Mouse (Mus musculus): ENCODE measurements around the gene Slc25a33.

The Slc25a33 gene

DNA sequence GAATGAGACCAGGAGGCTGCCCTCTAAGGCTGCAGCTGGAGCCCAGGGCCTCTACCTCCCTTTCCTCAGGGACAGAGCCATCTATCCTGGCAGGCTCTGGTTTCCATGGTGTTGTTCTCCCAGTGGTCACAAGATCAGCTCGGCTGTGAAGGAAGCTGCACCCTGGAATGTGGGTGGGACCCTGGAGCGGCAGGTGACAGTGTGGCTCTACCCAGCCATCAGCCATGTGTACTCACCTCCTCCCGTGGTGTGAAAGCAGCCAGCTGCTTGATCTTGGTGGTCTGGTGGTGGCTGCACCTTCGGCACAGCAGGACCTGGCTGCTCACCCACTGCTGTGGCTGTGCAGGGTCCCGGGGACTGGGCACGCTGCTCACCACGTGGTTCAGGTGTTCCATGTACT, 43.2 kb downstream of the Slc25a33 start:
- in situ Hi-C loops (cut with MboI, MseI): no loop called here

DNA sequence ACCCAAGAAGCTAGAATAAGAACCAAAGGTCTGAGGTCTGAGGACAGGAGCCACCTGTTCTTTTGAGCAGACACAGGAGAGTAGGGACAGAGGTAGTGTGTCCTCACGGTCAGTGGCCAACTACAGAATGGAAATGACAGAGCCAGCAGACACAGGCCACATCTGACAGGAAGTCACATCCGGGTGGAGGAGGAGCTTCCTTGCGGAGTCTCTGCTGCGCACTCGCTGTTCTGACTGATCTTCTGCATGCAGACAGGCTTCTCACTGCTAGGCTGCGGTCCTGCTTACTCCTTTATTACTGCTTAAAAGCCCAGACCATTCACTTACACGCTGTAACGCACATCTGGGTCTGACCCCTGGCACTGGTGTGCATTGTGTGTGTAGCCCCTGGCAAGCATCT, 45.3 kb downstream of the Slc25a33 start:
- in situ Hi-C loops (cut with MboI, MseI): no loop called here

DNA sequence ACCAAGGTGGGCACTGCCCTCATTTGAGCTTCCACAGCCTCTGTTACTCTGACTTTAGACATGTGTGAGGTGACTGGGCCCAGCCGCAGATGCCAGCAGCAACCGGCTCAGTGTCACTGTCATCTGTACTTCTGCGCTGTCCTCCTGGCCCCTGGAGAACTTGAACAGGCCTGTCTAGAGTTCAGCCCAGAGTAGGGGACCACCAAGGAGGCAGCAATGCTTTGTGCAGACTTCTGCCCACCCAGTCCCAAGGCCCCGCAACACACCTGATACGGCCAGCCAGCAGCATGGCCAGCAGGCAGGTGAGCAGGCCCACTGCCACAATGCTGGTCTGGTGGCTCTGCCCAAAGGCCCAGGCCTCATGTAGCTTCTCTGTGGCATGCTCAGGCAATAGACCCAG, 46.4 kb downstream of the Slc25a33 start:
- in situ Hi-C loops (cut with MboI, MseI): no loop called here

DNA sequence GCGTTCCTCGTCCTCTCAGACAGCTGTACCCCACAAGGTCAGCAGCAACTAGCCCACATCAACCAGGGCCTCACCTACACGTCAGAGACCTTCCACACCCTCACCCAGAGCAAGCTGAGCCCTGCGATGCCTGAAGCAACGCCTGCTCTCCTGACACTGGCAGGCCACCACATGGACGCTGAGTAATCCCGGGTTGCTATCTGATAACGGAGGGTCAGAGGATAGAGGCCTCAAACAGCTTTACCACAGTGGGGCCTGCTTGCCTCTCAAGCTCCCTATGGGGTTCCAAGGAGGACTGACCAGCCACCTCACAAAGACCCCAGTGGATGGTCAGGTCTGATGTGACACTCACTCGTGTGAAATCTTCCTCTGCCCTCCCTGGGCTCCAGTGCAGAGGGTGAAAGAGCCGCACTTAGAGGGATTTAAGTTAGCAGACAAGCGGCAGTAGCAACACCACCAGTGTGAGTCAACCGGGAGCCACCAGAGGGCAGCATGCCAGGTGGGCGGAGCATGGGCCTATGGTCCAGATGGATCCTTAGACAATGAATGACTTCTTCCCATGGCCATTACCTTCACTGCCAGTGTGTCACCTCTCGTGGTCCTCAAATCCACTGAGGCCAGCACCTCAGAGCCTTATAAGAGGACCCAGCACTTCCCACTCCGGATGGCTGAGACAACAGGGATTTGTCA, 48.3 kb downstream of the Slc25a33 start:
- in situ Hi-C loops (cut with MboI, MseI): no loop called here

DNA sequence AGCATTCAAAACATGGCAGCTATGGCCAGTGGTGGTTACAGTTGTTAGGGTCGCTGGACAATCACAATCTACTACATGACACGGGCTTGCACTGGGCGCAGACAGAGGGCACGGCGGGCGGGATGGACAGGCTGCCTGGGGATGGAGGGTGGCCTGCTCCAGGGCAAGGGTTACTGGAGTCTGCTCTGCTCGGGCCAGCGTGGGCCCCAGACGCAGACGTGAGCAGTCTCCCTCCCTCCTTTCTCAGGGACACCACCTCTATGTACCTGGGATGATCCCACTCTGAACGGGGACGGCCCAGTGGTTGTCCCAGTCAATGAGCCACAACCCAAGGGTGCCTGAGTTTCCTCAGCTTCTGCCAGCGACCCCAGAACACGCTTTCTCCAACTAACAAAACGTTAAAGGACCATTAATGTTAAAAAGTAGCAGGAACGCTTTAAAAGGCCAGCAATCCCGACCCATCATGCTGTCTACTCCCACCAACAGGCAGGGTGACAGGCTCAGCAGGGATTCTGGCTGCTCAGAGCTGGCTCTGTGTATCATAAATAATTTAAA, 49.1 kb downstream of the Slc25a33 start:
- in situ Hi-C loops (cut with MboI, MseI): no loop called here

DNA sequence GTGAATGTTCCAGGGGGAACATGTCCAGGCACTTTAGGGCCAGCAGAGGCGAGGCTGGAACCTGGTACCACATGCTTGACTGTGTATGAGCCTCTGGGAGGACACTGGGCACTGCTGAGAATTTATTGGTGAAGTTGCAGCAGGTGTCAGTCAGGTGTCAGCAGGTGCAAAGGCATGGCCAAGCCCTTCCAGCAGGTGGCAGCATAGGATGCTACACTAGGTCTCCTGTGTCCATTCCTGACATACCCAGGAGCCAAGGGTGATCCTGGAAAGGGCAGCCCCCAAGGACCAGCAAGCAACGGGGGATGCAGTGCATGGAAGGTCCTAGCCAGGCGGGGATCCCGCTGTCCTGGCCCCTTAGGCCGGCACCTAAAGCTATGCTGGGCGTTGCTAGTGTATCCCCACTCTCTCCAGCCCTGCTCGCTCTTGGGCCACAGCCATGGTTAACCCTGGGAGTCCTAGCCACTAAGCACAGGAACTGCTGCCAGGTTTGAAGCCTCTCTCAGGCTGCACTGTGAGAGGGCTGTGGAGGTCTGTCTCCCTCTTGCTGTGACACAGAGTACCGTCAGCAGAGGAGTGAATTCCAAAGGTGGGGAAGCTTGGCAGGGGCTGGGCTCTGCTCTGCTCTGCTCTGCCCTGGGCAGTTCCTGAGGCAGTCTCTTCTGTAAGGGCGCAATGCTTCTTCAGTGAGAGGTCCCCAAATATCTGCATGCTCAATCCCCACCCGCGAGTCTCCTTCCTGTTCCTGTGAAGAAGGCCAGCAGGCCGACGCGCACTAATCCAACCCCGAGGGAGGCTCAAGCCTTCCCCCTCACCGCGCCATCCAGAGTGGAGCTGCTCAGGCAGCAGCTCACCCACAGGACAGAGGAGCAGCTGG, 50.0 kb downstream of the Slc25a33 start:
- in situ Hi-C loops (cut with MboI, MseI): no loop called here

DNA sequence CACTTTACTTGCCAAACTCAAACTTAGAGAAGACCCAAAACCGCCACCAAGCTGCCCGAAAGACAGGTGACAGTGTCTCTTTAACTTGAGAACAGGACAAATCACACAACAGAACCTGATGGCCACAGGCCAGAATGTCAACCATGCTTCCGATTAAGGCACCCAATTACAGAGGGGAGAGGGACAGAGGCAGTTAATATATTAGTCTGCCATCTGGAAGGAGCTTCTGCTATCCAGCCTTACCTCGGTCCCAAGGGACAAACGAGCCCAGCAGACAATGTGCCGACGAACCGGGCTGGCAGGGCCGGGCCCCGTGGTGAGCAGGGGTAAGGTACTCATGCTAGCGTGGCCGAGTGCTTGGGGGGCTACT, 51.1 kb downstream of the Slc25a33 start:
- in situ Hi-C loops (cut with MboI, MseI): no loop called here

DNA sequence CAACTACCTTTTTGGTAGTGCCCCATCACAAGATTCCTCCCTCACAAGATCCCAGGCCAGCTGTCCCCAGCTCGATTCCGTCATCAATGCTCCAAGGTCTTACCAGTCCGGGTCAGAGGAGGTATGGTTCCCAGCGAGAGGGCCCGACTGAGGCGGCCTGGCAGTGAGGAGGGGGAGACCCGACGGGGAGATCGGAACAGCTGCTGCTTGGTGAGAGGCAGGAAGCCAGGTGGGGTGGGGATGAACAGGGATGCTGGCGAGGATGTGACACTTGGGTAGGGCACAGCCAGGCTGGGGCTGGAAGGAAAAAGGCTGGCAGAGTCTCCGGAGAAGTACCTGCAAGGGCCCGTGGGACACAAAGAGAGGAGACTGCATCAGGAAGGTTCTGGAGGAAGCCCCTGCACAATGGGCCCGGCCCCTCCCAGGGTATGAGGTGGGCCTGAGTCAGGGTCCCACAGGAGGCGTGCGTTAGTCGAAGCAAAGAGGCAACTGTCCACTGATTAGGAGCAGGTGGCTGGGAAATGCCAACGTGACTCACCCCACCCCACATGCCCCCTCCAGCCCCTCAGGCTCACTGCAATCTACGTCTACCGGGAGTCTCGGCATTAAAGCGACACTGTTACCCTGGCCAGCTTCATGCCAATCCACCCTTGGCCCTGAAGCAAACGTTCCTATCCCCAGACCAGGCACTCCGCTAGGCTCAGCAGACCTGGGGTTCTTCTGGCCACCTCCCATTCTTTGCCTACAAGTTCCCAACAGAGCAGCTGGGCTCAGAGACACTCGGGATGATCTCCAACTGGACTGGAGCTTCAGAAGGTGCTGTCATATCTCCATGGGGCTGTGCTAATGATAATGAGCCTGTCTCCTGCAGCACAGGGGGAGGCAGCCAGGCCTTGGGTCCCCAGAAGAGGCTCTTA, 51.7 kb downstream of the Slc25a33 start:
- in situ Hi-C loops (cut with MboI, MseI): no loop called here

DNA sequence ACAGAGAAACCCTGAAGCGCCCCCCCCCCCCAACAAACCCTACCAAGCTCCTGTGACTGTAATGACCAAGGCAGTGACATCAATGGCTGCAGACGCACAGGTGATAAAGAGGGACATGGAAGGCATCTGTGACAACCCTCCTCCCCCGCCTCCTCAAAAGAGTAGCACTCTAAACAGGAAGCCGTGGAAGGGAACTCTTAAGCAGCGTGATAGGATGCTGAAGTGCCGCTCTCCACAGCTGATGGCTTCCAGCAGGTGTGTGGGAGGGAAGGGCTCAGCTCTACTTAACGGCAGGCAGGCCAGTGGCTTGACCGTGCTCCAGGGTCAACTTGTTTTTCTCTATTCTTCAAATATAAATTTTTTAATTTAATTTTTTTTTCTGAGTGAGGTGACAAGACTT, 52.9 kb downstream of the Slc25a33 start:
- in situ Hi-C loops (cut with MboI, MseI): no loop called here

DNA sequence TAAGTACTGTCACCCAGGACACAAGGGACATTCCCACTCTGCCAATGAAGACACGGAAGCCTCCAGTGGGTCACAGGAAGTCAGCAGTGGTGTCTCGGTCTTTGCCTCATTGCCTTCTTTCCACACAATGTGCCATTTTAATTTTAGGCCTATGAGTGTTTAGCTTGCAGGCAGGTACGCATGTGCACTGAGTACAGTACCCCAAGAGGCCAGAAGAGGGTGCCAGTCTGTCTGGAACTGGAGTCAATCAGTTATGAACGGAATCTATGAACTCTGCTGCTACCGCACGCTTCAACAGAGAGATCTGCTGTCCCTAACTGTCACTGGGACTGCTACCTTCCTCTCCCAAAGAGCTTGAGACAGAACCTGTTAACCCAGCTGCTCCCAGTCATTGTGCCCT, 54.4 kb downstream of the Slc25a33 start:
- in situ Hi-C loops (cut with MboI, MseI): no loop called here

DNA sequence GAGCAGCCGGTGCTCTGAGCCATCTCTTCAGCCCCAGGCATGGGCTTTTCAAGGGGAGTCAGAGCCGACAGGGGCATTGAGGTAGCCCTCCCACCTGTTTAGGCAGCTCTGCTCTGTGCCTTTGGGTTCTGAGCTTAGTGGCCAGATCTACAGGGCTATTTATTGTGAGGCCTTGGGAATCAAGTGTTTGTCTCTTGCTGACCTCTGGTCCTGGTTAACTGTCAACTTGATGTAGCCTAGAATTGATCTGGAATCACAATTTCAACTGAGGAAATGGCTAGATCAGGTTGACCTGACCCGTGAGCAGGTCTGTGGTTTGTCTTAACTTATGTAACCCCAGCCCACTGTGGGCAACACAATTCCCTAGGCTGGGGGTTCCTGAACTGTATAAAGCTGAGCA, 59.5 kb downstream of the Slc25a33 start:
- in situ Hi-C loops (cut with MboI, MseI): no loop called here

DNA sequence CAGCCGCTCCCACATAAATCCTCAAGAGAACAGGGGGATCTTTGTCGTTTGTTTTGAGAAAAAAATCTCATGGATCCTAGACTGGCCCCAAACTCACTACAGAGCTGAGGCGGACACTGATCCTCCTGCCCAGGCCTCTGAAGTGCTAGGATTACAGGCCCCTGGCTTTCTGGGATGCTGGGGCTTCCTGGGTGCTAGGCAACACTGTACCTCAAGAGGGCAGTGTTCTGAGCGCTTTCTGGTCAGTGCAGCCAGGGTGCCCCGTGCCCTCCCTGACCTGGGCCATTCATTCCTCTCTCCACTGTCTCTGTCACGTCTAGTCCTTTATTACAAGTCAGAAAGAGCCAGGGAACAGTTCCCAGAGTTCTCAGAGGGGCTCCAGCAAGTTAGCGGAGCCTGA, 62.1 kb downstream of the Slc25a33 start:
- in situ Hi-C loops (cut with MboI, MseI): no loop called here

DNA sequence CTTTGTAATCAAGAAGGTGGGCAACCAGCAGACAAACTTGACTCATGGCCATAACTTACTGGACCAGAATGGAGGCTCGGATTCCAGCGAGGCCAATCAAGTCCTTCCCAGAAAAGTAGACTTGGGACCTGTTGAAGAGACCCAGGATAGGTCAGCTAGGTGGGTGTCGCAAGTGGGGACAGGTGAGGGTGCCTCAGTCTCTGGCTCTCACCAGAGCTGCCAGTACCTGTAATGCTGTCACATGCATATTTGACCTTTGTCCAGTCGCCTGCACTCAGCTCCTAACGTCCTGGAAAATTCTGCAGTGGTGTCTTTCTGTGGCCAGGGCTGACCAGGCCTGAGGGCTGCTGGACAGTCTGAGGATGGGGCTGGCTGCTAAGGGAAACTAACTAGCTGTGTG, 62.6 kb downstream of the Slc25a33 start:
- in situ Hi-C loops (cut with MboI, MseI): no loop called here

DNA sequence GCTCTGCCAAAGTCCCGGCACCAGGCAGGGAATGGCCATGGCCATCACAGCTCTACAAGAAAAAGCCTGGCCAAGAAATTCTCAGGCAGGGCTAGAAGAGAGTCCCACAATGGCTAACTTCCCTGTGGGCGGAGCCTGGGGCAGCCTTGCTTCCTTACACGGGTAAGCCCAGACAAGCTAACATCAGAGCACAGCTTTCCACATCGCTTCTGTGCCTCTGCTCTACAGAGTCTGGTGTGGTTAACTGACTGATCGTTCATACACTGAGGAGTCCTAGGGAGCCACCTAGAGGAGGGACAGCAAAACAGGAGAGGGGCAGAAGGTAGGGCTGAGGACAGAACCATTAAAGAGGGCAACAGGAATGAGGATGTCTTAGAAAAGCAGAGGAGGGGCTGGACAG, 63.6 kb downstream of the Slc25a33 start:
- in situ Hi-C loops (cut with MboI, MseI): no loop called here

DNA sequence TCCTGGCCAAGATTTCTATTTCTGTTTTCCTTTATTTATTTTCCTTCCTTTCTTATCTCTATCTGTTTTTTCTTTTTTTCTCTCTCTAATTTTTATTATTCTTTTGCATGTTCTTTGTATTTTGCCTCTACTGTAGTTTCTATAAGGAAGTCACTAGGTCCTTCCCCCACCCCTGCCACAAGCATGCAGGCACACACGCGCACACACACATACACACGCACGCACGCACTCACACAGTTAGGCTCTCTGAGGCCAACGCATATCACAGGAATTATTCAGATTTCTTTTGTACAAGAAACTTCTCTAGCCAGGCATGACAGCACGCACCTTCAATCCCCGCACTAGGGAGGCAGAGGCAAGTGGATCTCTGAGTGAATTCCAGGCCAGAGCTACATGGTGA, 68.1 kb downstream of the Slc25a33 start:
- in situ Hi-C loops (cut with MboI, MseI): no loop called here

DNA sequence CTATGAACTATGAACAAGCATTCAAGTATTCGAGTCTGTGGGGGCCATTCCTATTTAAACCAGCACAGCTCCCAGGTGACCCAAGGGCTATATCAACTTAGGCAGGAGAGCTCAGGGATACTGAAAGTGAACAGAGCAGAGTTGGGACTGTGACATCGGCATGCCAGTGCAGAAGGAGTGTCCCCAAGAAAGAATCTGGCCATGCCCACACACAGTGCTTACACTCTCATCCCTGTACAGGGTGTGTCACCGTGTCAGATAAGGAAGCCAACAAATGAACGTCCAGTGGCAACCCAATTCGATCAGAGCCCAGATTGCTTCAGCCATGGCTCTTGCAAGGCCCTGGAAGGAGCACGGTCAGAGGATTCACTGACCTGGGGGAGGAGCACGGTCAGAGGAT, 68.8 kb downstream of the Slc25a33 start:
- in situ Hi-C loops (cut with MboI, MseI): no loop called here

DNA sequence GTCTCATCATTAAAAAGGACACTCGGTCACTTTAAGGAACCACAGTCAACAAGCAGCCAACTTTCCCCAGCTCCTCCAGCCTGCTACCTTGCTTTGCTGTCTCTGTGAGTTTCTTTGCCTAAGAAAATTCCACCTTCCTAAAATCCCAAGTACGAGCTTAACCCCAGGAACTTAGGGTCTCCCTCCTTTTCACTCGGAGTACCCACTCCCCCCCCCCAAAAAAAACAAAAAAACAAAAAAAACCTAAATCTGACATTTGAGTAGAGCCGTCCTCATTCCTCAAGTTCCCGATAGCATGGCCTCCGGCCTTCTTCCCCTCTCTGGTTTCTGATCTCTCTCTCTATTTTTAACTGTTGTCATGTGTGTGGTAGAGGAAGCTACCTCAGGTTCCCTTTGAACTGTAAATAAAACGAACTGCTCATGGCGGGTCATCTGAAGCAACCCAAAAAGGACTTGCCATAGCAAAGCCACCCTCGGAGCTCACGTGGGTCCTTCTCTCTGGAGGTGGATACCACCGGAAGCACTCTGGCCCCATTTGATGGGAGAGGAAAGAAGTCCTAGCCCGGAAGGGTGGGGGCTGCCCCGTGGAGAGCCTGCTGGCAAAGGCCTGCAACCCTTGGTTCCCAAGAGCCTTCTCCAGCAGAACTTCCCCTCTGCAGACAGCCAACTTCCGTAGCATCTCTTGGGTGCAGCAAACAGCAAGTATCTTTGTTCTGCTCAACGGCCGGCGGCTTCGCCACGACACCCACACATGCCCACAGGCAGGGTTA, 71.7 kb downstream of the Slc25a33 start, which contains the start of gene Pik3cd:
Gene Pik3cd, minus strand, starts transcription at position 362 of the 770 bp plus-strand sequence.
- in situ Hi-C loops (cut with MboI, MseI): no loop called here

DNA sequence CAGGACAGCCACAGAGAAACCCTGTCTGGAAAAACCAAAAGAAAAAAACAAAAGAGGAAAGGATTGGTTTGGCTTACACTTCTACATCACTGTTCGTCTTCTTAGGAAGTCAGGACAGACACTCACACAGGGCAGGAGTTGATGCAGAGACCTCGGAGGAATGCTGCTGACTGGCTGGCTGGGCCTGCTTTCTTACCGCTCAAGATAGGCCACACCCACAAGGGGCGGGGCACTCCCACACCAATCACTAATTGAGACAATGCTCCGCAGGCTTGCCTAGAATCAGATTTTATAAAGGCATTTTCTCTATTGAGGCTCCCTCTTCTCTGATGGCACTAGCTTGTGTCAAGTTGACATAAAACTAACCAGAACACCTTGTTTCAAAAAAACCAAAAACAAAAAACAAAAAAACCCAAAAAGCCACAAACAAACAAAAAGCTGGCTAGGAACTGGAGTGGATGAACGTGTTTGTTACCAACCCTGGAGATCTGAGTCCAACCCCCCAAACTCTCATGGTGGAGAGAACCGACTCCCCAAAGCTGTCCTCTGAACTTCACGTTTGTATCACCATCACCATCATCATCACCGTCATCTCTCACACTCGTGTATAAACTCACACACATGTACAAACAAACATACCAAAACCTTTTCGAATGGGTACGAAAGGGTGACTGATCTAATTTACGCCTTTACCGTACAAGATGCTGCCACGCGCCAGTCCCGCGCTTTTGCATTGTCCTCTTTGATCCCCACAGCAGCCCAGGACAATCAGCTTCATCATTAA, 72.5 kb downstream of the Slc25a33 start:
- in situ Hi-C loops (cut with MboI, MseI): no loop called here

DNA sequence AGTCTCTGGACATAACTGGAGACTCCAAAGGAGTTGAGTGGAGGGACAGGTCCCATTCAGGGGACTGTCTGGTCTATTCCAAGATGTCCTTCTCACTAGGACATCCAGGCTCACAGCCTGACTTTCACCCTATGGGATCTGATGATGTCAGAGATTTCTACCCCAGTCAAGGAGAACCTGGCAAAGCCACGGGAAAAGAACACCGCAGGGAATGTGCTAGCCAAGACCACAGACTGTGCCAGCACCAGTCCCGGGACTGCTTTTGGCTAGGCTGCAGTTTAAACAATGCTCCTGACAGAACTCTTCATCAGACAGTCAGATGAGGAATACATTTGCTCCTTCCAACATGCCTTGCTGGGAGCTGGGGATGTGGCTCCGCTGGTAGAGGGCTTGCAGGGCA, 74.1 kb downstream of the Slc25a33 start:
- in situ Hi-C loops (cut with MboI, MseI): loop anchor here (5.0 to 10.0 kb wide), 2 partner anchors 48 to 1215 kb away; partner anchors contain the start of genes Park7 and Tnfrsf9

Measured in regulatory T cell (primary cell).